Mouse (Mus musculus): ENCODE measurements at regions not wholly inside any gene's neighbourhood (a gene's known extent, or its start where the extent isn't known, plus 50 kb on each side); places are given as distances from the start of the nearest gene placed in this dataset.

DNA sequence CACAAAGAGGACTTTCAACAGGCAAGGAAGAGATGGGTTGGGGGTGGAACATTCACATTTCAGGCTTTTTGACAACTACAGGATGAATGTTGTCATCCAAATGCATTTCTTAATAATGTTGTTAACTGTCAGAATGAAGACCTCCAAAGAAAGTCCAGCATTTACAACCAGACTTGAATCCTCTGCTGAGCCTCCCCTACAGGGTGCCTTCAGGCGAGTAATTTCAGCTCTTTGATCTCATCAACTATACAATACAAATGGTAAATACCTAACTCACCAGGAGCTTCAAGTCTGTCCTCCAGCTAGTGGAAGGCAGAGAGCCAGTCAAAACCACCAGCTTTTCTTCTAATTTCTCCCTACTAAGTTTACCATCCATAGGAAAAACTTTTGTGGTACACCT is 187.9 kb upstream of the Kcnip4 start:
- TF ChIP-seq POLR2A (IDR thresholded peaks at IDR 0.05; ENCODE audit: low read depth, low read length) (no peak), MAFK (IDR thresholded peaks at IDR 0.05; ENCODE audit: insufficient replicate concordance, low read length) (no peak), CTCF (conservative IDR thresholded peaks at IDR 0.05 in 1 of 2, IDR thresholded peaks at IDR 0.05 in 1 of 2; ENCODE audit: low read depth in 2 of 2, low read length in 2 of 2) (no peak), SMC3 (IDR thresholded peaks at IDR 0.05; ENCODE audit: low read depth, low read length) (no peak), CHD2 (IDR thresholded peaks at IDR 0.05; ENCODE audit: low read length) (no peak)

Measured in CH12.LX (cell line).